Mouse (Mus musculus) megakaryocyte, adult 5-6 weeks (primary cell): Measurements from ENCODE around the gene Lama4. TPM values are rescaled to one million over a fixed set of nuclear protein-coding genes. Genes with fewer than 3 reads are reported as not detected.

Experiments
- ATAC-seq: 2 replicates; pipeline ENCODE4 v1.8.0; 2016; ENCODE audit warnings: mild to moderate bottlenecking, inconsistent platforms; ENCODE audit not compliant: poor library complexity, severe bottlenecking
- total RNA-seq, 2 experiments: library from RNA; stranded (forward) in 1 of 2; stranded (reverse) in 1 of 2; fragments of 153-499, 151-499 nt in 1 of 2; fragments of 221-1000, 200-1000 nt in 1 of 2; gene quantifications; 2 replicates each; pipeline versions ENCODE4 v1.2.3 to v1.2.4; 2015 to 2017

Gene Lama4
- total RNA-seq, 2 experiments from 2014 or later: 0.04 TPM; not detected in 1

GRCm38 (mm10) chr10:38993632-38994424 is 28.5 kb downstream of the Lama4 start:
- ATAC-seq: no peak

- no peak for ATAC-seq
Measured at GRCm38 (mm10) chr10:38994719-38995450, 29.6 kb downstream of the Lama4 start.

- ATAC-seq: no peak
Measured at GRCm38 (mm10) chr10:38995896-38996295, 30.6 kb downstream of the Lama4 start.

GRCm38 (mm10) chr10:39000951-39001350 is 35.6 kb downstream of the Lama4 start:
- no peak for ATAC-seq

GRCm38 (mm10) chr10:39002521-39002920 is 37.2 kb downstream of the Lama4 start:
- no peak for ATAC-seq

GRCm38 (mm10) chr10:39003520-39003919 is 38.2 kb downstream of the Lama4 start:
- ATAC-seq: no peak

- ATAC-seq: no peak
Measured at GRCm38 (mm10) chr10:39005494-39005893, 40.2 kb downstream of the Lama4 start.

- no peak for ATAC-seq
Measured at GRCm38 (mm10) chr10:39006433-39007105, 41.3 kb downstream of the Lama4 start.

GRCm38 (mm10) chr10:39014836-39015235 is 49.5 kb downstream of the Lama4 start:
- ATAC-seq: no peak

- ATAC-seq: no peak
Measured at GRCm38 (mm10) chr10:39017986-39018385, 52.7 kb downstream of the Lama4 start.

GRCm38 (mm10) chr10:39018635-39019034 is 53.3 kb downstream of the Lama4 start:
- no peak for ATAC-seq

GRCm38 (mm10) chr10:39023618-39024256 is 58.4 kb downstream of the Lama4 start:
- peak; percentile 27 for ATAC-seq

- no peak for ATAC-seq
Measured at GRCm38 (mm10) chr10:39026529-39026928, 61.2 kb downstream of the Lama4 start.

- no peak for ATAC-seq
Measured at GRCm38 (mm10) chr10:39027058-39027457, 61.7 kb downstream of the Lama4 start.

- ATAC-seq: no peak
Measured at GRCm38 (mm10) chr10:39028403-39028802, 63.1 kb downstream of the Lama4 start.

GRCm38 (mm10) chr10:39029297-39030147 is 64.2 kb downstream of the Lama4 start:
- ATAC-seq: no peak

GRCm38 (mm10) chr10:39030148-39030685 is 64.9 kb downstream of the Lama4 start:
- no peak for ATAC-seq

GRCm38 (mm10) chr10:39039564-39039963 is 74.2 kb downstream of the Lama4 start:
- ATAC-seq: no peak

- no peak for ATAC-seq
Measured at GRCm38 (mm10) chr10:39040026-39040425, 74.7 kb downstream of the Lama4 start.

- no peak for ATAC-seq
Measured at GRCm38 (mm10) chr10:39044476-39044995, 79.2 kb downstream of the Lama4 start.
